Mouse (Mus musculus) myocyte (in vitro differentiated cells): Measurements from ENCODE around the gene Cldn13. TPM values are rescaled to one million over a fixed set of nuclear protein-coding genes. Genes with fewer than 3 reads are reported as not detected.
A peak's percentile ranks its signal among the peaks of the same experiment; 100 is the strongest.
"Not testable (repeated sequence)": the region's sequence is repeated elsewhere in the genome, so short reads cannot be mapped to it uniquely, and the experiment has no call there.

Source experiments
- H3K27me3 ChIP-seq: one replicate; pipeline ENCODE4 v1.6.1; 2011; ENCODE audit not compliant: control insufficient read depth, insufficient read depth, insufficient read length
- H3K36me3 ChIP-seq: one replicate; pipeline ENCODE4 v1.6.1; 2011; ENCODE audit not compliant: control insufficient read depth, insufficient read depth
- H3K4me2 ChIP-seq: one replicate; pipeline ENCODE4 v1.6.1; 2011; ENCODE audit warnings: low read depth, control low read depth
- H3K4me3 ChIP-seq: one replicate; pipeline ENCODE4 v1.5.1; 2011; ENCODE audit warnings: mild to moderate bottlenecking, control low read depth, moderate library complexity
- H3K79me2 ChIP-seq: one replicate; pipeline ENCODE4 v1.6.1; 2011; ENCODE audit not compliant: control insufficient read depth, insufficient read depth
- H3ac ChIP-seq: one replicate; pipeline ENCODE4 v1.6.1; 2011; ENCODE audit not compliant: control insufficient read depth, insufficient read length
- CEBPB ChIP-seq: IDR thresholded peaks from 2 replicates; pipeline ENCODE4 v1.6.1; 2011; ENCODE audit warnings: mild to moderate bottlenecking, moderate library complexity; ENCODE audit not compliant: poor library complexity, insufficient read depth, severe bottlenecking
- E2F4 ChIP-seq: IDR thresholded peaks from one replicate; pipeline ENCODE4 v1.6.1; 2011; ENCODE audit warnings: mild to moderate bottlenecking, control low read depth, moderate library complexity; ENCODE audit not compliant: insufficient read depth
- MAX ChIP-seq: IDR thresholded peaks from one replicate; pipeline ENCODE4 v1.6.1; 2011; ENCODE audit warnings: low read depth, mild to moderate bottlenecking, control low read depth
- MYOD1 ChIP-seq, 3 experiments: IDR thresholded peaks; one replicate each; pipeline ENCODE4 v1.6.1; 2011; ENCODE audit warnings: control low read depth in 2 of 3, low read depth in 2 of 3, mild to moderate bottlenecking in 2 of 3, moderate library complexity in 1 of 3; ENCODE audit not compliant: insufficient read length in 2 of 3, control insufficient read depth in 1 of 3
- MYOG ChIP-seq, 3 experiments: IDR thresholded peaks; one replicate each; pipeline ENCODE4 v1.6.1; 2011; ENCODE audit warnings: control low read depth in 2 of 3, low read depth in 2 of 3, mild to moderate bottlenecking in 2 of 3; ENCODE audit not compliant: insufficient read length in 2 of 3, control insufficient read depth in 1 of 3, insufficient read depth in 1 of 3
- POLR2A ChIP-seq: IDR thresholded peaks from one replicate; pipeline ENCODE4 v1.6.1; 2011; ENCODE audit warnings: low read depth, mild to moderate bottlenecking, control low read depth, moderate library complexity; ENCODE audit not compliant: insufficient read length
- POLR2AphosphoS2 ChIP-seq: IDR thresholded peaks from one replicate; pipeline ENCODE4 v1.6.1; 2011; ENCODE audit warnings: low read depth, control low read depth; ENCODE audit not compliant: insufficient read length
- REST ChIP-seq: IDR thresholded peaks from one replicate; pipeline ENCODE4 v1.6.1; 2011; ENCODE audit warnings: mild to moderate bottlenecking, control low read depth, moderate library complexity; ENCODE audit not compliant: insufficient read depth, insufficient read length
- SRF ChIP-seq: IDR thresholded peaks from one replicate; pipeline ENCODE4 v1.6.1; 2011; ENCODE audit warnings: low read depth; ENCODE audit not compliant: control insufficient read depth, insufficient read length
- TCF12 ChIP-seq: IDR thresholded peaks from one replicate; pipeline ENCODE4 v1.6.1; 2011; ENCODE audit warnings: mild to moderate bottlenecking, control low read depth; ENCODE audit not compliant: poor library complexity, insufficient read depth, severe bottlenecking
- TCF3 ChIP-seq: IDR thresholded peaks from one replicate; pipeline ENCODE4 v1.6.1; 2011; ENCODE audit warnings: low read depth, control low read depth; ENCODE audit not compliant: insufficient read length
- USF1 ChIP-seq: IDR thresholded peaks from one replicate; pipeline ENCODE4 v1.6.1; 2011; ENCODE audit warnings: low read depth, mild to moderate bottlenecking, control low read depth, moderate library complexity
- polyA plus RNA-seq: library from polyadenylated mRNA; unstranded; fragments of >200 nt; fragmentation: generic; extraction: Trizol; gene quantifications from one replicate; pipeline ENCODE4 v1.2.1, GENCODE M21; 2012; ENCODE audit warnings: missing spikeins

Cldn13 gene
- not detected for polyA plus RNA-seq

GRCm38 (mm10) chr5:134915311-134915710, at the start of gene Cldn13:
TSS of gene Cldn13 (minus strand) at chr5:134915526.
- H3K79me2 ChIP-seq, result no peaks in the 10 kb centered on the region
- H3ac ChIP-seq, result no peak within 1 kb of the TSS
- H3K4me3 ChIP-seq, result no peak within 1 kb of the TSS
- H3K36me3 ChIP-seq, result no peaks in the 10 kb centered on the region
- no peak within 1 kb of the TSS for H3K4me2 ChIP-seq
- no peaks in the 10 kb centered on the region for H3K27me3 ChIP-seq
- TF ChIP-seq CEBPB (no peak), SRF (no peak), POLR2A (no peak), REST (no peak), MYOG (IDR thresholded peaks at IDR 0.05; ENCODE audit: control insufficient read depth in 1 of 3, insufficient read depth in 1 of 3, insufficient read length in 2 of 3, low read depth in 2 of 3) (no peak), USF1 (no peak), TCF12 (no peak)

- not testable (repeated sequence) for H3K4me2 ChIP-seq, H3K36me3 ChIP-seq, H3K79me2 ChIP-seq, H3K4me3 ChIP-seq, H3ac ChIP-seq
- H3K27me3 ChIP-seq, result peaks cover 21% of the 10 kb centered on the region
Observed at GRCm38 (mm10) chr5:134964655-134965054, 49.3 kb upstream of the Cldn13 start.

- H3ac ChIP-seq, result no peak overlapping the region
- H3K36me3 ChIP-seq, result no peaks in the 10 kb centered on the region
- H3K27me3 ChIP-seq, result peaks cover 12% of the 10 kb centered on the region
- H3K4me2 ChIP-seq, result no peak overlapping the region
- no peak overlapping the region for H3K4me3 ChIP-seq
- no peaks in the 10 kb centered on the region for H3K79me2 ChIP-seq
- TF ChIP-seq MYOG (IDR thresholded peaks at IDR 0.05; ENCODE audit: control insufficient read depth in 1 of 3, insufficient read depth in 1 of 3, insufficient read length in 2 of 3, low read depth in 2 of 3) (no peak), CEBPB (no peak), SRF (no peak), POLR2AphosphoS2 (no peak), TCF12 (no peak), REST (no peak), MAX (no peak), MYOD1 (IDR thresholded peaks at IDR 0.05; ENCODE audit: control insufficient read depth in 1 of 3, insufficient read length in 2 of 3, low read depth in 2 of 3) (no peak), USF1 (no peak), POLR2A (no peak), TCF3 (no peak), E2F4 (no peak)
Observed at GRCm38 (mm10) chr5:134963546-134963945, 48.2 kb upstream of the Cldn13 start.

DNA sequence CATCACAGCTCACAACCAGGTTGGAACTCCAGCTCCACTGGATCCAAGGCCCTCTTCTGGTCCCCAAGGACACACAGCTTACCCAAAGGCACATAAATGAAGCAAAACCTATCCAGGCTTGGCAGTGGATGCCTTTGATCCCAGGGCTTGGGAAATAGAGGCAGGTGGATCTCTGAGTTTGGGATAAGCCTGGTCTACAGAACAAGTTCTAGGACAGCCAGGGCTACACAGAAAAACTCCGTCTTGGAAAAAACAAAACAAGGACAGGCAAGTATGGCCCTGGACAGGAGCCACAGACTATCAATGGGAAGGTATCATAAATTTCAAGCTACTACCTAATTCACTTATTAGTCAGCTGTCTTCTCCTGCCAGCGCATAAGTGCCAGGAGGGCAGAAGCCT, 46.2 kb upstream of the Cldn13 start:
- TF ChIP-seq TCF12 (no peak), USF1 (no peak), SRF (no peak), REST (no peak), MAX (no peak), TCF3 (no peak), POLR2AphosphoS2 (no peak), E2F4 (no peak), POLR2A (no peak)
- H3K4me2 ChIP-seq, result no peak overlapping the region
- no peak overlapping the region for H3K4me3 ChIP-seq
- no peaks in the 10 kb centered on the region for H3K36me3 ChIP-seq
- H3K79me2 ChIP-seq, result no peaks in the 10 kb centered on the region
- H3ac ChIP-seq, result no peak overlapping the region
- H3K27me3 ChIP-seq, result no peaks in the 10 kb centered on the region

DNA sequence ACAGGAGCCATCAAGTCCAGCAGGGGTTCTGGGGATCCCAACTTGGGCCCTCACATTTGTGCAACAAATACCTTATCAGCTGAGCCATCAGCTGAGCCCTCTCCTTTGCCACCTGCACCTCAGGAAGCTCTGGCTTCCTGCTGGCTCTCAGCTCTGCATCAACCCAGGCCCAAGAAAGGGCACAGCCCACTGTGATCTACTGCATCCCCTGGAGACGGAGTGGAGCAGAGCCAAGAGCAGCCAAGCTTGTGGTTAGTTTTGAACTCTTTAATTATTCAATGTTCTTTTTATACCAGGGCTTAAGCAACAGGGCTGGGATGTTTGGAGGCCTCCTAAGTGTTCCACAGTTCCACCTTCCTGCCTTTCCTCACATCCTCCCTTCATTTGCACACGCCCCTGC, 45.1 kb upstream of the Cldn13 start:
- H3K27me3 ChIP-seq, result no peaks in the 10 kb centered on the region
- no peak overlapping the region for H3K4me3 ChIP-seq
- no peak overlapping the region for H3K4me2 ChIP-seq
- no peaks in the 10 kb centered on the region for H3K79me2 ChIP-seq
- no peak overlapping the region for H3ac ChIP-seq
- H3K36me3 ChIP-seq, result no peaks in the 10 kb centered on the region
- TF ChIP-seq CEBPB, result peak; percentile 31; the same call in 1 of the 2 replicates
- TF ChIP-seq SRF, result no peak
- TF ChIP-seq TCF3, result no peak
- no peak for TF ChIP-seq TCF12
- TF ChIP-seq MYOD1 (IDR thresholded peaks at IDR 0.05; ENCODE audit: control insufficient read depth in 1 of 3, insufficient read length in 2 of 3, low read depth in 2 of 3), result no peak
- TF ChIP-seq MAX, result no peak
- TF ChIP-seq POLR2A, result no peak
